Mouse (Mus musculus): Measurements from ENCODE around the gene Cox18. TPM values are rescaled to one million over a fixed set of nuclear protein-coding genes. Genes with fewer than 3 reads are reported as not detected.

Gene Cox18
- total RNA-seq, 2 experiments from 2014 or later, result 24.3 to 25.9 TPM

GRCm38 (mm10) chr5:90178116-90178515, 45.7 kb downstream of the Cox18 start:
- DNase-seq (ENCODE audit: extremely low spot score in 1 of 2, low spot score in 1 of 2), result no peak

Other genes starting within 250 kb of the Cox18 start
- 100 to 1,000 TPM in 1 of 2 experiments, 10 to 100 TPM in 1; 95.7 to 110 TPM for gene Ankrd17, start 142.6 kb upstream of the Cox18 start, total RNA-seq (2021)
- 1 to 10 TPM; 1.3 to 2.4 TPM for gene Gm9958, start 143.2 kb upstream of the Cox18 start, total RNA-seq (2021)
- not detected for gene Alb, start 236.9 kb upstream of the Cox18 start, total RNA-seq (2021)

All from layer of hippocampus, postnatal 25 days (tissue).